Mouse (Mus musculus) lung, embryonic 14.5 days (tissue): ENCODE results near the gene Ap3s2. TPM values are rescaled to one million over a fixed set of nuclear protein-coding genes. Genes with fewer than 3 reads are reported as not detected.

Experiments used
- ATAC-seq: fragments of 200-750 bp; cut with Nextera tagmentation; 2 replicates; pipeline ENCODE4 v1.8.0; 2017; ENCODE audit warnings: mild to moderate bottlenecking, moderate TSS enrichment, moderate library complexity; ENCODE audit not compliant: insufficient read depth
- DNase-seq: peaks from one replicate; pipeline ENCODE4 v3.0.0-alpha.2; 2015
- H3K27ac ChIP-seq: fragments of 300-500 bp; sonication (generic); 2 replicates; pipeline ENCODE4 v1.5.1; 2014; ENCODE audit warnings: low read depth, mild to moderate bottlenecking, moderate library complexity
- H3K27me3 ChIP-seq: fragments of 300-500 bp; sonication (generic); 2 replicates; pipeline ENCODE4 v1.6.1; 2014; ENCODE audit warnings: low read length, control low read depth; ENCODE audit not compliant: insufficient read depth
- H3K36me3 ChIP-seq: fragments of 300-500 bp; sonication (generic); 2 replicates; pipeline ENCODE4 v1.6.1; 2014; ENCODE audit warnings: control low read depth; ENCODE audit not compliant: insufficient read depth
- H3K4me1 ChIP-seq: fragments of 300-500 bp; sonication (generic); 2 replicates; pipeline ENCODE4 v1.6.1; 2014; ENCODE audit warnings: antibody characterized with exemption, control low read depth; ENCODE audit not compliant: insufficient read depth
- H3K4me2 ChIP-seq: fragments of 300-500 bp; sonication (generic); 2 replicates; pipeline ENCODE4 v1.6.1; 2014; ENCODE audit warnings: mild to moderate bottlenecking
- H3K4me3 ChIP-seq: fragments of 300-500 bp; sonication (generic); 2 replicates; pipeline ENCODE4 v1.5.1; 2014; ENCODE audit warnings: low read depth, low read length
- H3K9ac ChIP-seq: fragments of 300-500 bp; sonication (generic); 2 replicates; pipeline ENCODE4 v1.6.1; 2014
- H3K9me3 ChIP-seq: fragments of 300-500 bp; sonication (generic); 2 replicates; pipeline ENCODE4 v1.6.1; 2016; ENCODE audit warnings: low read depth, low read length, control low read depth
- CTCF ChIP-seq: IDR thresholded peaks from 2 replicates; pipeline ENCODE4 v1.5.1; 2016; ENCODE audit warnings: antibody characterized with exemption, low read depth
- WGBS: fragments of 180-500 bp; shearing (Covaris S2); extraction: QIAGEN DNeasy Blood & Tissue Kit; methylation state at CpG from one replicate; pipeline ENCODE4 v1.1.7; 2014; 5-methylcytosine and 5-hydroxymethylcytosine counted together
- microRNA-seq: library from miRNA; unstranded; fragments of <30 nt; microRNA quantifications from one replicate; pipeline ENCODE4, GENCODE M21; 2016; ENCODE audit warnings: borderline number of aligned reads
- polyA plus RNA-seq: library from polyadenylated mRNA; unstranded; fragments of >200 nt; fragmentation: Nextera tagmentation; extraction: Ambion mirVana; gene quantifications from 2 replicates; pipeline ENCODE4 v1.2.1, GENCODE M21; 2014

Ap3s2 gene
- polyA plus RNA-seq, 1 experiment from 2014 or later = 30.6 TPM

DNA sequence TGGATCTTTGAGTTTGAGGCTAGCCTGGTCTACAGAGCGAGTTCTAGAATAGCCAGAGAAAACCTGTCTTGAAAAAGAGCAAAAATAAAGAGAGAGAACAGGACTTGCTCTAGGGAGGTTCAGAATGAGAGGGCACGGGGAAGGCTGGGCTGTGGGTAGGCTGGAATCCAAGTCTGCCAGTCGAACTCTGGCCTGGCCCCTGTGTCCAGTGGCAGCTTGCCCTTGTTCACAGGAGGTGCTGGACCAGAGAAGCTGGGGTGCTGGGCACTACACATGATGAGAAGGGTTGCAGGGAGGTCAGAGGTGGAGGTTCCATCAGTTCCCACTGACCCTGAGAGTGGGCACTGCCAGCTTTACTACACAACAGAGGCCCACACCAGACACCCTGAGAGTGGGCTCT, 92.1 kb downstream of the Ap3s2 start:
- Histone ChIP-seq H3K4me3 (no peak overlapping the region), H3K4me1 (no peaks in the 10 kb centered on the region), H3K27ac (no peak overlapping the region), H3K4me2 (no peak overlapping the region), H3K9ac (no peak overlapping the region), H3K9me3 (no peaks in the 10 kb centered on the region), H3K36me3 (no peaks in the 10 kb centered on the region), H3K27me3 (no peaks in the 10 kb centered on the region)
- WGBS = 65% methylated on average over 3 of the region's 3 CpGs
- DNase-seq (no peak), ATAC-seq (no peak)
- TF ChIP-seq CTCF = no peak

Small RNA genes lying within 50 kb of the gene (microRNA-seq; reads per million reads assigned to microRNA genes)
- gene Gm24541 = not detected

Other genes starting within 250 kb of the Ap3s2 start
- 6.1 and 7.6 TPM in 2 replicates for gene Kif7, start 204.9 kb downstream of the Ap3s2 start, polyA plus RNA-seq
- not detected in 2 replicates for gene Plin1, start 187.7 kb downstream of the Ap3s2 start, polyA plus RNA-seq
- gene Pex11a, start 177.5 kb downstream of the Ap3s2 start, polyA plus RNA-seq = 12.0 and 12.1 TPM in 2 replicates
- 0.16 and 0.17 TPM in 2 replicates for gene Wdr93, start 177.5 kb downstream of the Ap3s2 start, polyA plus RNA-seq
- not detected in 2 replicates for gene Mesp1, start 126.9 kb downstream of the Ap3s2 start, polyA plus RNA-seq
- 0.19 and 0.28 TPM in 2 replicates for gene Mesp2, start 109.9 kb downstream of the Ap3s2 start, polyA plus RNA-seq
- 3.8 TPM in 2 replicates for gene Anpep, start 59.6 kb downstream of the Ap3s2 start, polyA plus RNA-seq
- gene Arpin, start 14.7 kb upstream of the Ap3s2 start, polyA plus RNA-seq = 25.3 and 26.8 TPM in 2 replicates
- gene Zfp710, start 104.2 kb upstream of the Ap3s2 start, polyA plus RNA-seq = 15.8 and 17.7 TPM in 2 replicates
- 629 and 635 TPM in 2 replicates for gene Idh2, start 194.7 kb upstream of the Ap3s2 start, polyA plus RNA-seq